In the genomic region with DNA sequence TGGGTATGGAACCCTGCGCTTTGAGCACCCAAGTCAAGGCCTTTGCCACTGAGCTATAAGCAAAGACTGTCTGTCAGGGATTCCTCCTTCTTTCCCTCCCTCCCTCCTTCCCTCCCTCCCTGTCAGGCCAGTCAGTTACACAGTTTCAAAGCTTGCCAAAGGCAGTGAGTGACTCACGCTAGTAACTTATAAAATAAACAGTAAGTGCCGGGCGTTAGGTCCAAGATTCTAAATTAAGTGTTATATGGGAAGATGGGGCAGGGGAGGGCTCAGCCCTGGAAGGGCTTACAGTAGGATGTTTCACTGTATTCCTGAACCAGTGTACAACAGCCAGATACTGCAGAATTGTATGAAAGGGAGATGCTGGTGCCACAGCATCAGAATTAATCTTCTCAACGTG, we compare ENCODE assay signal across 9 mouse cellular contexts. TPM values are rescaled to one million over a fixed set of nuclear protein-coding genes. Genes with fewer than 3 reads are reported as not detected.
A peak's percentile ranks its signal among the peaks of the same experiment; 100 is the strongest.
DNase-seq lines count a peak whose midpoint lies in the region; ATAC-seq and TF ChIP-seq lines count a peak whose summit lies in the region.
"Had no signal": no experiment of that assay in that cellular context is flagged by ENCODE, and none has a peak within 500 bp of the region (broad histone marks: within the 10 kb centered on the region; RNA-seq: fewer than 3 reads in every experiment).

No protein-coding gene starts in this region.

- peak overlapping the region; percentile 88 for H3K4me2 ChIP-seq in kidney, embryonic 16.5 days (replicated peaks; ENCODE audit: low read depth, low read length)
- peak overlapping the region; percentile 95 for H3K4me2 ChIP-seq in intestine, postnatal 0 days (replicated peaks; ENCODE audit: low read depth)
- H3K4me2 ChIP-seq in neural tube, embryonic 14.5 days (ENCODE audit: low read depth, low read length): peak overlapping the region; percentile 95

- H3K9me3 ChIP-seq in kidney, embryonic 16.5 days (ENCODE audit: low read length): peaks cover 2% of the 10 kb centered on the region; the same call in 1 of the 2 replicates
- no peaks in the 10 kb centered on the region for H3K9me3 ChIP-seq in intestine, postnatal 0 days (ENCODE audit: control insufficient read depth)
- no peaks in the 10 kb centered on the region for H3K9me3 ChIP-seq in neural tube, embryonic 14.5 days (ENCODE audit: control insufficient read depth, low read length)

- no peak for TF ChIP-seq CTCF in embryonic fibroblast, embryonic 13.5 days (IDR thresholded peaks at IDR 0.05; ENCODE audit: borderline replicate concordance, insufficient read depth, low read length)
- no peak for TF ChIP-seq CTCF in intestine, postnatal 0 days (IDR thresholded peaks at IDR 0.05; ENCODE audit: low read depth)

- H3K36me3 ChIP-seq in kidney, embryonic 16.5 days (ENCODE audit: insufficient read depth, low read length): no peaks in the 10 kb centered on the region
- no peaks in the 10 kb centered on the region; the same call in 1 of the 2 replicates for H3K36me3 ChIP-seq in intestine, postnatal 0 days (ENCODE audit: control insufficient read depth, insufficient read depth)
- no peaks in the 10 kb centered on the region for H3K36me3 ChIP-seq in neural tube, embryonic 14.5 days (ENCODE audit: control insufficient read depth, insufficient read depth, low read length)

- ATAC-seq in kidney, embryonic 16.5 days (ENCODE audit: low FRiP score, low TSS enrichment): no peak
- no peak for ATAC-seq in intestine, postnatal 0 days
- no peak for ATAC-seq in neural tube, embryonic 14.5 days (ENCODE audit: low read depth)
- ATAC-seq: Patski had no signal

- TF ChIP-seq POLR2A in embryonic fibroblast, embryonic 13.5 days (IDR thresholded peaks at IDR 0.05; ENCODE audit: low read depth, low read length): no peak

- peaks cover 38% of the 10 kb centered on the region for H3K4me1 ChIP-seq in kidney, embryonic 16.5 days (ENCODE audit: insufficient read depth, low read length)
- peaks cover 11% of the 10 kb centered on the region; the same call in 1 of the 2 replicates for H3K4me1 ChIP-seq in embryonic fibroblast, embryonic 13.5 days (ENCODE audit: control insufficient read depth, insufficient read depth, low read length)
- no peaks in the 10 kb centered on the region for H3K4me1 ChIP-seq in intestine, postnatal 0 days (replicated peaks; ENCODE audit: control insufficient read depth, insufficient read depth, low read length)
- no peaks in the 10 kb centered on the region for H3K4me1 ChIP-seq in neural tube, embryonic 14.5 days (ENCODE audit: control insufficient read depth, insufficient read depth, low read length)

- intact Hi-C loops in left cerebral cortex, postnatal 36 days (cut with DNase I): no loop called here

- WGBS in kidney, embryonic 16.5 days: 26% methylated on average over 5 of the region's 5 CpGs
- WGBS in intestine, postnatal 0 days: 31% methylated on average over 5 of the region's 5 CpGs
- 62% methylated on average over 5 of the region's 5 CpGs for WGBS in neural tube, embryonic 14.5 days

- DNase-seq in kidney, adult 8-10 months: no peak
- no peak for DNase-seq in left cerebral cortex, postnatal 36 days (ENCODE audit: low spot score in 2 of 2)
- no peak for DNase-seq in thymus, postnatal 25 days
- DNase-seq: right cerebral cortex, adult 18-20 months had no signal

- H3K9ac ChIP-seq in kidney, embryonic 16.5 days (replicated peaks; ENCODE audit: low read length): peak overlapping the region; percentile 53
- no peak overlapping the region for H3K9ac ChIP-seq in intestine, postnatal 0 days (ENCODE audit: low read depth, low read length)
- H3K9ac ChIP-seq in neural tube, embryonic 14.5 days (replicated peaks; ENCODE audit: low read depth, low read length): no peak overlapping the region

- H3K4me3 ChIP-seq in kidney, embryonic 16.5 days (ENCODE audit: low read length): peak overlapping the region; percentile 86
- peak overlapping the region; percentile 21; the same call in 1 of the 2 replicates for H3K4me3 ChIP-seq in embryonic fibroblast, embryonic 13.5 days (ENCODE audit: insufficient read depth, low read length)
- no peak overlapping the region for H3K4me3 ChIP-seq in intestine, postnatal 0 days (ENCODE audit: low read depth, low read length)
- no peak overlapping the region; the same call in 1 of the 2 replicates for H3K4me3 ChIP-seq in neural tube, embryonic 14.5 days (ENCODE audit: low read depth, low read length)

- no peaks in the 10 kb centered on the region for H3K27me3 ChIP-seq in kidney, embryonic 16.5 days (ENCODE audit: insufficient read depth, low read length)
- H3K27me3 ChIP-seq in intestine, postnatal 0 days (replicated peaks; ENCODE audit: control insufficient read depth, insufficient read depth, low read length): peaks cover 39% of the 10 kb centered on the region
- peaks cover 2% of the 10 kb centered on the region; the same call in 1 of the 2 replicates for H3K27me3 ChIP-seq in neural tube, embryonic 14.5 days (ENCODE audit: control insufficient read depth, insufficient read depth, low read length)
- H3K27me3 ChIP-seq: Patski had no signal

- H3K27ac ChIP-seq in kidney, embryonic 16.5 days (ENCODE audit: low read length): no peak overlapping the region
- 0 out of 2 replicates have a peak overlapping the region, but pooled peaks have one; percentile 23 for H3K27ac ChIP-seq in embryonic fibroblast, embryonic 13.5 days (ENCODE audit: insufficient read depth, low read length)
- H3K27ac ChIP-seq in intestine, postnatal 0 days (ENCODE audit: low read depth, low read length): no peak overlapping the region
- H3K27ac ChIP-seq in neural tube, embryonic 14.5 days (ENCODE audit: low read depth, low read length): no peak overlapping the region

RNA-seq across cellular contexts. Expression of a gene that starts 2.8 kb away (rescaled TPM):
- polyA plus RNA-seq in kidney, embryonic 16.5 days (2015; fragmentation: Nextera tagmentation; extraction: Ambion mirVana): 17.3 and 19.9 TPM in 2 replicates
- polyA plus RNA-seq in embryonic fibroblast, embryonic 13.5 days (2011; ENCODE audit: insufficient read length, low read depth, missing spikeins): 28.1 and 32.2 TPM in 2 replicates
- 5.2 and 5.4 TPM in 2 replicates for polyA plus RNA-seq in intestine, postnatal 0 days (2015; fragmentation: Nextera tagmentation; extraction: Ambion mirVana)
- polyA plus RNA-seq in neural tube, embryonic 14.5 days (2014; fragmentation: Nextera tagmentation; extraction: Ambion mirVana): 26.9 and 27.4 TPM in 2 replicates
- 10 to 100 TPM; 34.1 to 41.6 TPM for total RNA-seq in left cerebral cortex, postnatal 36 days (2021)

Comparison
In these comparisons a context has a peak if more than half of its experiments do, and no peak if none do; other contexts are left out.
1. H3K4me3 ChIP-seq: peak in kidney, embryonic 16.5 days (single experiment) and embryonic fibroblast, embryonic 13.5 days (single experiment); none in intestine, postnatal 0 days (single experiment) and neural tube, embryonic 14.5 days (single experiment).
2. Peak in every context shown above with its lines, with median percentiles within 50 percentile points of each other: H3K4me2 ChIP-seq.